Mouse (Mus musculus) frontal cortex, postnatal 36 days (tissue): ENCODE data around the gene Exosc6.
"Not testable (repeated sequence)": the region's sequence is repeated elsewhere in the genome, so short reads cannot be mapped to it uniquely, and the experiment has no call there.

Source experiments
- DNase-seq, 2 experiments: peaks; one replicate each; pipeline ENCODE4 v3.0.0; 2022; ENCODE audit warnings: low spot score in 2 of 2

Exosc6 gene

GRCm38 (mm10) chr8:111061688-111062071, 5.5 kb downstream of the Exosc6 start:
- no peak for DNase-seq

GRCm38 (mm10) chr8:111062072-111062757, 6.1 kb downstream of the Exosc6 start:
- peak; percentile 98 for DNase-seq

- DNase-seq, result no peak
These were observed 6.8 kb downstream of the Exosc6 start for GRCm38 (mm10) chr8:111062893-111063292.

- DNase-seq, result no peak
These were observed 10.2 kb downstream of the Exosc6 start for GRCm38 (mm10) chr8:111066308-111066707.

DNA sequence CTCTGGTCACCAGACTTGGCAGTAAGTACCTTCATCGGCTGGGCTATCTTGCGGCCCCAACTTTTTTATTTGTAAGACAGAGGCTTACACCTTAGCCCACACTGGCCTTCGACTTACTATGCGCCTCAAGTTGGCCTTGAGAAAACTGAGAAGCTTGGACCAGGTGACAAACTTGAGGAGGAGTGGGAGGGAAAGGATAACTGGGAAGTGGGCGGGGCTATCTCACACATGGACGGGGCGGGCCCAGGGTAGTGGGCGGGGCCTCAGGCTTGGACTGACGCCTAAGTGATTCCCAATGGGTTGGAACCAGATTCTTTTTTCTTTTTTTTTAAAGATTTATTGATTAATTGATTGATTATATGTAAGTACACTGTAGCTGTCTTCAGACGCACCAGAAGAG, 11.3 kb downstream of the Exosc6 start:
- DNase-seq, result no peak

DNA sequence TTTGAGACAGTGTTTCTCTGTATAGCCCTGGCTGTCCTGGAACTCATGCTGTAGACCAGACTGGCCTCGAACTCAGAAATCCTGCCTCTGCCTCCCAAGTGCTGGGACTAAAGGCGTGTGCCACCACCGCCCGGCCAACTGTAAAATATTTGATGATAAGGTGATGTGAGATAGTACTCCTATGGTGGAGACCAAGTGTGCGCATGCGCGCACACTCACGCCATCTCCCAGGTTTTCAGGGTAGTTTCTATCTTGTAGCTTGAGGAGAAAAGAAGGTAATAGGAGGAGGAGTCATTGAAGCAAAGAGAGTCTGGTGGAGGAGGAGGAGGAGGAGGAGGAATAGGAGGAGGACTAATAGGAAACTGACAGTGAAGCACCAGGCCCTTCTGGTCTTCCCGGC, 12.5 kb downstream of the Exosc6 start:
- DNase-seq, result not testable (repeated sequence)

GRCm38 (mm10) chr8:111075926-111076325, 19.8 kb downstream of the Exosc6 start:
- peak; percentile 58 to 70 for DNase-seq

DNA sequence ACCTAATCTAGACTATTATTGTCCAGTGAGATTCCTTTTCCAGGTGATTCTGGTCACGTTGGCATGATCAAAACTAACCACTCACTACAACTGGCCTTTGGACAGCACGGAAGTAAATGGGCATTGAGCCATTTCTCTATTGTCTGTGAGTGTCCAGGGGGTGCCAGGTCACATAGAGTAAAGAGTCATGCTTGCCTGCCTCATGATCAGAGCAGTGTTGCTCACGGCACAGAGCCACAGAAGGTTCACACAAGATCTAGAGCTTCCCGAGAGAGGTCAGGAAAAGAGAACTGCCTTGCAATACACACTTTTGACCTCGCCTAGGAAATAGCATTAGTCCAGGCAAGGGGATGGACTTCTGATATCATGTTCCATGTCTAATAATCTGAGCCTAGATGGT, 23.3 kb downstream of the Exosc6 start:
- no peak for DNase-seq

DNA sequence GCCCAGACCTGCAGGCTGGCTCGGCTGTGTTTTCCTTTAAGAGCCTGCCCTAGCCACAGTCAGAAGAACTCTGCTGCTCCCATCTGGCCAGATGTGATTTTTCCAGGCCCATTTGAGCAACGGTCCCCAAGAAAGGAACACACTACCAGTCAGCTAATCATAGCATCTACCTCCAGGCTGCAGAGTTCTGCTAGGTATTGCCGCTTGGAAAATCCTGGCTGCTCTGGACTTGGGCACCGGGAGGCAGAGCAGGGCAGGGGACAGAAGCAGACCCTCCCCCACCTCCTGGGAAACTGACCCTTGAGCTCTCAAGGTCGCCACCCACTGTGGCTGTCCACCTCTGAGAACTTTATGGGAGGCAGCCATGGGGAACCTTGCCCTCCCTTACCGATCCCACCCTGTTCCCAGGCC, 23.7 kb downstream of the Exosc6 start:
- no peak for DNase-seq

DNA sequence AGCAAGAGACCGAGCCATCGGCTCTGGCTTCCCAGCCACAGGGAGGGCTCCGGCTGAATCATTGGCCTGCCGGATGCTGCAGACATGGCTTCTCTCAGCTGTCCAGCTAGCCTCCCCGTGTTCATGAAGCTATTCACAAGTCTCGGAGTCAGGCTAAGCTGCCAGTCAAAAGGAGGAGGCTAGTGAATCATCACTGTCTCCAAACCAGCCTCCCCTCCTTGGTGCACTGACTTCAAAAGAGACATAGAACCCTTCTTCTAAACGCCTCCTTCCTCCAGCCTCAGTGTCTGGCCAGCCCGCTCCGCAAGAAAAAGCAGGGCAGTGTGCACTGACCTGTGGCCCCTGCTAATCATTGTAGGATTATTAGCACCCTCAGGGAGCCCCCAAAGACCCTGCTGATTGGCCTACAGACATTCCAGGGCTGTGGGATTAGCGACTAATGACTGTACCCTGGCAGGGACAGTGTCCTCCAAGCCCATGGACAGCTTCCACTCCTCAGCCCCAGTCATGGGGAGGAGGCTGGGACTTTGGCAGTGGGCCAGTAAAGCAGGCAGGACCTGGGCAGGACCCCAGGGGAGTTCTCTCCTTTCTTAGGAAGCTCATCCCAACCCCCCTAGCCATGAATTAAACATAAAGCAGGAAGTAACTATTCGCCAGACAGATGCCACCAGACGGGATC, 25.6 kb downstream of the Exosc6 start:
- DNase-seq, result no peak

- not testable (repeated sequence) for DNase-seq
These were observed 27.8 kb downstream of the Exosc6 start for GRCm38 (mm10) chr8:111083936-111084335.

DNA sequence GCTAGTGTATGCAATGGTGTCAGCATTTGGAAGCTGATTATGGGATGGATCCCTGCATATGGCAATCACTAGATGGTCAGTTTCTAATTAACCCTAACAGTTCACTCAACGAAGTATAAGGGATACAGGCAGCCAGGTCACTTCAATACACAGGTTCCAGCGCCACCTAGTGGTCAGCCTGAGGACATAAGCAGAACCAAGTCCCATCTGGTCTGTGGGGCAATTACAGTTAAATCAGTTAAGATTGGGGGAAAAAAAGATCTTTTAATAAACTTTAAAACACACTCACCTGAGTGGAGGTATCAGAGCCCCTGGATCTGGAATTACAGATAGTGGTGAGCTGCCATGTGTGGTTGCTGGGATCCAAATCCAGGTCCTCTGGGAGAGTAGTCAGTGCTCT, 34.0 kb downstream of the Exosc6 start:
- DNase-seq, result peak; percentile 69 to 73

GRCm38 (mm10) chr8:111091706-111092105, 35.6 kb downstream of the Exosc6 start:
- no peak for DNase-seq

DNA sequence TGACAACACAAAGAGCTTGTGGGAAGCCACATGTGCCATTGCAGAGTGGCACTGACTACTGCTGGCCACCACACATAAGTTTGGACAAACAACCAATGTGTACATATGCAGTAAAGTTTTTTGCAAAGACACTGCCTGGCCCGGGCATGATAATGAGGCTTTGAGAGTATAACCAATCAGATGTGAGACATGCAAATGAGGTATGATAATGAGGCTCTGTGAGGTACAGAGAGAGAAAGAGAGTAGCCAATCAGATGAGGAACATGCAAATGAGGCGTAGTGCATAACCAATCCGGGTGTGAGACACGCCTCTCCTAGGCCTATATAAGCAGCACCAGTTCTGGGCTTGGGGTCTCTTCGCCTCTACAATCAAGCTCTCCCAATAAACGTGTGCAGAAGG, 36.2 kb downstream of the Exosc6 start, which contains the start of gene Clec18a:
Gene Clec18a, minus strand, starts transcription at position 101 of the 400 bp plus-strand sequence.
- not testable (repeated sequence) for DNase-seq

- peak; percentile 91 to 93 for DNase-seq
These were observed 38.0 kb downstream of the Exosc6 start, which contains the start of gene Pdpr for GRCm38 (mm10) chr8:111093865-111094718. Gene Pdpr, plus strand, starts transcription at chr8:111094630.

GRCm38 (mm10) chr8:111094719-111095302, 38.7 kb downstream of the Exosc6 start:
- not testable (repeated sequence) for DNase-seq
